Mouse (Mus musculus): ENCODE data around the gene Gm11756. TPM values are rescaled to one million over a fixed set of nuclear protein-coding genes. Genes with fewer than 3 reads are reported as not detected.
"Not testable (repeated sequence)": the region's sequence is repeated elsewhere in the genome, so short reads cannot be mapped to it uniquely, and the experiment has no call there.

The Gm11756 gene
- total RNA-seq (2014; rRNA removed), result not detected in 2 replicates
- polyA plus RNA-seq (2015; fragmentation: Nextera tagmentation; extraction: Ambion mirVana), result not detected in 2 replicates

DNA sequence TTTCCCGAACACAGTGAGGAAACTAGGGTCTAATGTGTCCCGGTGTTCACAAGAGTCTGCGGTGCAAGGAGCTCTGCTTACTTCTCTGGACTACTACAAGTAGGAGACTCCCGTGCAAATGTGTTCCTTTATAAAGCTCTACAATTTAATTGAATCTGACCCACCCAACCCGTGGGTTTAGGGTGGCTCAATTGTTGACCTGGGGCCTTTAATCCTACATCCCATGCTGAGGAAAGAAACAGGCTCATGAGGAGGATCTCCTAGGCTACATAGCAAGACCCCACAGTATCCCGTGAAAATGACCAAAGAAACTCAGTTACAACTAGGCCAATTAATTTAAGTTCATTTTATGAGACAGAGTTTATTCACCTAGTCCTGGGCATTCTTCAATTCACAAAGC, at the start of gene Gm11756:
TSS of gene Gm11756 (minus strand) at position 101 of the 400 bp plus-strand sequence.
- not testable (repeated sequence) for H3K4me1 ChIP-seq (ENCODE audit: insufficient read depth, low read length); H3K36me3 ChIP-seq (ENCODE audit: insufficient read depth, low read length); H3K9ac ChIP-seq (replicated peaks; ENCODE audit: low read length); DNase-seq (ENCODE audit: low spot score); H3K27ac ChIP-seq; ATAC-seq; H3K9me3 ChIP-seq (ENCODE audit: low read length); H3K27me3 ChIP-seq (ENCODE audit: insufficient read depth, low read length); H3K4me3 ChIP-seq (ENCODE audit: low read length); H3K4me2 ChIP-seq (ENCODE audit: low read depth, low read length)
- 88% methylated on average over 6 of the region's 6 CpGs for WGBS

DNA sequence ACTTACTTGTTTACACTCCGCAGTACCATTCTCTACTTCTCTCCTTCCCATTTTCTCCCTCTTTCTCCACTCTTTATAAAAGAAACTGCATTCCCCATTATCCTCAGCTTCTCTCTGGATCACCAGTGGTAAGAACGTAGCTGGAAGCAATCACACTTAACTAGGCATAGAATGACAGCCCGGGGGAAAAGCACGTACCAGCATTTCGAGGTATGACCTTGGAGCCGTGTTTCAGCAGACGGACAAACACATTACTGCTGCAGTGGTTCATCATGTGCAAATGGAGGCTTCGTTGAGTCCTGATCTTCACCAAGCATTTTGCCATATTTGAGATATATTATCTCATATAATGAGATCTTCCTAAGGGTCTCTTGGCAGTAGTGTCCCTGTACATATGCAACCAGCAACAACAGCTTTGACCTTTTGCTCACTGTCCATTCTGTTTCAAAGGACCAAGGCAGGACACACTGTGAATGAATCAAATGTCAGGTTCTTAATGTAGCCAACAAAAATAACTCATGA, 29.9 kb upstream of the Gm11756 start, which contains the start of gene 2310002L09Rik:
TSS of gene 2310002L09Rik (minus strand) at position 472 of the 522 bp plus-strand sequence.
- H3K9ac ChIP-seq (replicated peaks; ENCODE audit: low read length), result no peak within 1 kb of the TSS
- 81% methylated on average over 8 of the region's 8 CpGs for WGBS
- no peak within 1 kb of the TSS for H3K4me3 ChIP-seq (ENCODE audit: low read length)
- H3K27ac ChIP-seq, result no peak within 1 kb of the TSS
- no peak for TF ChIP-seq CTCF (IDR thresholded peaks at IDR 0.05; ENCODE audit: low read depth)
- no peaks in the 10 kb centered on the region for H3K9me3 ChIP-seq (ENCODE audit: low read length)
- no peak within 1 kb of the TSS for H3K4me2 ChIP-seq (ENCODE audit: low read depth, low read length)
- H3K4me1 ChIP-seq (ENCODE audit: insufficient read depth, low read length), result no peaks in the 10 kb centered on the region
- no peaks in the 10 kb centered on the region for H3K36me3 ChIP-seq (ENCODE audit: insufficient read depth, low read length)
- no peaks in the 10 kb centered on the region for H3K27me3 ChIP-seq (ENCODE audit: insufficient read depth, low read length)
- DNase-seq (ENCODE audit: low spot score) (no peak), ATAC-seq (no peak)

DNA sequence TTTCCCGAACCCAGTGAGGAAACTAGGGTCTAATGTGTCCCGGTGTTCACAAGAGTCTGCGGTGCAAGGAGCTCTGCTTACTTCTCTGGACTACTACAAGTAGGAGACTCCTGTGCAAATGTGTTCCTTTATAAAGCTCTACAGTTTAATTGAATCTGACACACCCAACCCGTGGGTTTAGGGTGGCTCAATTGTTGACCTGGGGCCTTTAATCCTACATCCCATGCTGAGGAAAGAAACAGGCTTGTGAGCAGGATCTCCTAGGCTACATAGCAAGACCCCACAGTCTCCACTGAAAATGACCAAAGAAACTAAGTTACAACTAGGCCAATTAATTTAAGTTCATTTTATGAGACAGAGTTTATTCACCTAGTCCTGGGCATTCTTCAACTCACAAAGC, 14.7 kb downstream of the Gm11756 start, which contains the start of gene Gm13871:
TSS of gene Gm13871 (minus strand) at position 101 of the 400 bp plus-strand sequence.
- H3K4me2 ChIP-seq (ENCODE audit: low read depth, low read length); ATAC-seq; H3K4me3 ChIP-seq (ENCODE audit: low read length); H3K9me3 ChIP-seq (ENCODE audit: low read length); H3K27ac ChIP-seq; DNase-seq (ENCODE audit: low spot score); H3K27me3 ChIP-seq (ENCODE audit: insufficient read depth, low read length); H3K4me1 ChIP-seq (ENCODE audit: insufficient read depth, low read length); H3K36me3 ChIP-seq (ENCODE audit: insufficient read depth, low read length); H3K9ac ChIP-seq (replicated peaks; ENCODE audit: low read length): not testable (repeated sequence)
- no CpG with 5 or more reads among the region's 4 CpGs for WGBS

DNA sequence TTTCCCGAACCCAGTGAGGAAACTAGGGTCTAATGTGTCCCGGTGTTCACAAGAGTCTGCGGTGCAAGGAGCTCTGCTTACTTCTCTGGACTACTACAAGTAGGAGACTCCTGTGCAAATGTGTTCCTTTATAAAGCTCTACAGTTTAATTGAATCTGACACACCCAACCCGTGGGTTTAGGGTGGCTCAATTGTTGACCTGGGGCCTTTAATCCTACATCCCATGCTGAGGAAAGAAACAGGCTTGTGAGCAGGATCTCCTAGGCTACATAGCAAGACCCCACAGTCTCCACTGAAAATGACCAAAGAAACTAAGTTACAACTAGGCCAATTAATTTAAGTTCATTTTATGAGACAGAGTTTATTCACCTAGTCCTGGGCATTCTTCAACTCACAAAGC, 29.5 kb downstream of the Gm11756 start, which contains the start of gene Gm11757:
TSS of gene Gm11757 (minus strand) at position 101 of the 400 bp plus-strand sequence.
- not testable (repeated sequence) for ATAC-seq

DNA sequence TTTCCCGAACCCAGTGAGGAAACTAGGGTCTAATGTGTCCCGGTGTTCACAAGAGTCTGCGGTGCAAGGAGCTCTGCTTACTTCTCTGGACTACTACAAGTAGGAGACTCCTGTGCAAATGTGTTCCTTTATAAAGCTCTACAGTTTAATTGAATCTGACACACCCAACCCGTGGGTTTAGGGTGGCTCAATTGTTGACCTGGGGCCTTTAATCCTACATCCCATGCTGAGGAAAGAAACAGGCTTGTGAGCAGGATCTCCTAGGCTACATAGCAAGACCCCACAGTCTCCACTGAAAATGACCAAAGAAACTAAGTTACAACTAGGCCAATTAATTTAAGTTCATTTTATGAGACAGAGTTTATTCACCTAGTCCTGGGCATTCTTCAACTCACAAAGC, 44.4 kb downstream of the Gm11756 start, which contains the start of gene Gm11758:
TSS of gene Gm11758 (minus strand) at position 101 of the 400 bp plus-strand sequence.
- ATAC-seq; H3K27ac ChIP-seq; H3K36me3 ChIP-seq (ENCODE audit: insufficient read depth, low read length); H3K4me1 ChIP-seq (ENCODE audit: insufficient read depth, low read length); H3K9me3 ChIP-seq (ENCODE audit: low read length); H3K9ac ChIP-seq (replicated peaks; ENCODE audit: low read length); H3K4me3 ChIP-seq (ENCODE audit: low read length); H3K27me3 ChIP-seq (ENCODE audit: insufficient read depth, low read length); H3K4me2 ChIP-seq (ENCODE audit: low read depth, low read length); DNase-seq (ENCODE audit: low spot score): not testable (repeated sequence)
- WGBS, result no CpG with 5 or more reads among the region's 4 CpGs

More for the DNA sequence above, 29.5 kb downstream of the Gm11756 start, which contains the start of gene Gm11757:
- H3K4me3 ChIP-seq (ENCODE audit: low read length); H3K27me3 ChIP-seq (ENCODE audit: insufficient read depth, low read length); DNase-seq (ENCODE audit: low spot score); H3K9ac ChIP-seq (replicated peaks; ENCODE audit: low read length); H3K4me1 ChIP-seq (ENCODE audit: insufficient read depth, low read length); H3K36me3 ChIP-seq (ENCODE audit: insufficient read depth, low read length); H3K27ac ChIP-seq; H3K9me3 ChIP-seq (ENCODE audit: low read length); H3K4me2 ChIP-seq (ENCODE audit: low read depth, low read length): not testable (repeated sequence)
- no CpG with 5 or more reads among the region's 4 CpGs for WGBS

Other genes starting within 250 kb of the Gm11756 start
- gene Gm428, start 237.2 kb downstream of the Gm11756 start, total RNA-seq (2014; rRNA removed), result not detected in 2 replicates
- gene Gm428, start 237.2 kb downstream of the Gm11756 start, polyA plus RNA-seq (2015; fragmentation: Nextera tagmentation; extraction: Ambion mirVana), result not detected in 2 replicates
- 0.47 and 1.3 TPM in 2 replicates for gene Rasef, start 129.8 kb downstream of the Gm11756 start, total RNA-seq (2014; rRNA removed)
- gene Rasef, start 129.8 kb downstream of the Gm11756 start, polyA plus RNA-seq (2015; fragmentation: Nextera tagmentation; extraction: Ambion mirVana), result 0.19 and 0.40 TPM in 2 replicates
- gene Gm11758, start 44.5 kb downstream of the Gm11756 start, total RNA-seq (2014; rRNA removed), result not detected in 2 replicates
- gene Gm11758, start 44.5 kb downstream of the Gm11756 start, polyA plus RNA-seq (2015; fragmentation: Nextera tagmentation; extraction: Ambion mirVana), result not detected in 2 replicates
- gene Gm11757, start 29.6 kb downstream of the Gm11756 start, total RNA-seq (2014; rRNA removed), result not detected in 2 replicates
- gene Gm11757, start 29.6 kb downstream of the Gm11756 start, polyA plus RNA-seq (2015; fragmentation: Nextera tagmentation; extraction: Ambion mirVana), result not detected in 2 replicates
- not detected in 2 replicates for gene Gm13871, start 14.8 kb downstream of the Gm11756 start, total RNA-seq (2014; rRNA removed)
- not detected in 2 replicates for gene Gm13871, start 14.8 kb downstream of the Gm11756 start, polyA plus RNA-seq (2015; fragmentation: Nextera tagmentation; extraction: Ambion mirVana)
- not detected in 2 replicates for gene 2310002L09Rik, start 30.1 kb upstream of the Gm11756 start, total RNA-seq (2014; rRNA removed)
- not detected in 2 replicates for gene 2310002L09Rik, start 30.1 kb upstream of the Gm11756 start, polyA plus RNA-seq (2015; fragmentation: Nextera tagmentation; extraction: Ambion mirVana)
- 14.4 and 17.9 TPM in 2 replicates for gene Frmd3, start 92.7 kb upstream of the Gm11756 start, total RNA-seq (2014; rRNA removed)
- 19.7 and 20.0 TPM in 2 replicates for gene Frmd3, start 92.7 kb upstream of the Gm11756 start, polyA plus RNA-seq (2015; fragmentation: Nextera tagmentation; extraction: Ambion mirVana)

Measured in hindbrain, postnatal 0 days (tissue).